Comparison of ENCODE assay signal across 12 mouse cellular contexts in genomic region chr14:76570292-76570691, GRCm38 (mm10). TPM values are rescaled to one million over a fixed set of nuclear protein-coding genes. Genes with fewer than 3 reads are reported as not detected.
DNase-seq lines count a peak whose midpoint lies in the region; ATAC-seq and TF ChIP-seq lines count a peak whose summit lies in the region.
"Had no signal": no experiment of that assay in that cellular context is flagged by ENCODE, and none has a peak within 500 bp of the region (broad histone marks: within the 10 kb centered on the region; RNA-seq: fewer than 3 reads in every experiment).

No protein-coding gene starts in this region.

- no peak for DNase-seq in lung, postnatal 0 days (ENCODE audit: low spot score)
- no peak for DNase-seq in lung, postnatal 10 days
- peak; percentile 54 for DNase-seq in NIH3T3 (ENCODE audit: low read depth)
- peak; percentile 16 for DNase-seq in yolk sac, embryonic 10.5 days (ENCODE audit: low spot score)
- no peak for DNase-seq in hindbrain, embryonic 10.5 days (ENCODE audit: low spot score)
- DNase-seq: cerebellum, adult 9-11 months; liver, embryonic 13.5 days; retina, postnatal 1 day had no signal

- no peak for TF ChIP-seq CTCF in lung, postnatal 0 days (IDR thresholded peaks at IDR 0.05)
- no peak for TF ChIP-seq CTCF in embryonic fibroblast, embryonic 13.5 days (IDR thresholded peaks at IDR 0.05; ENCODE audit: borderline replicate concordance, insufficient read depth, low read length)

- H3K4me1 ChIP-seq in lung, postnatal 0 days (ENCODE audit: insufficient read depth, low read depth, low read length), result peaks cover 5% of the 10 kb centered on the region; the same call in 1 of the 2 replicates
- peaks cover 10% of the 10 kb centered on the region for H3K4me1 ChIP-seq in embryonic fibroblast, embryonic 13.5 days (ENCODE audit: control insufficient read depth, insufficient read depth, low read length)
- H3K4me1 ChIP-seq in hindbrain, embryonic 10.5 days (replicated peaks), result peaks cover 19% of the 10 kb centered on the region
- peaks cover 5% of the 10 kb centered on the region; the same call in 1 of the 2 replicates for H3K4me1 ChIP-seq in heart, embryonic 11.5 days (ENCODE audit: control insufficient read depth, insufficient read depth, low read length)
- H3K4me1 ChIP-seq: neural tube, embryonic 13.5 days had no signal

- no peaks in the 10 kb centered on the region for H3K27me3 ChIP-seq in lung, postnatal 0 days (replicated peaks; ENCODE audit: insufficient read depth, low read length)
- no peaks in the 10 kb centered on the region for H3K27me3 ChIP-seq in hindbrain, embryonic 10.5 days (ENCODE audit: insufficient read depth, poor library complexity, severe bottlenecking)
- H3K27me3 ChIP-seq in heart, embryonic 11.5 days (ENCODE audit: control insufficient read depth, insufficient read depth, low read length), result no peaks in the 10 kb centered on the region
- H3K27me3 ChIP-seq: liver, embryonic 13.5 days; neural tube, embryonic 13.5 days had no signal

- WGBS in lung, postnatal 0 days, result 72% methylated on average over 7 of the region's 7 CpGs
- WGBS in hindbrain, embryonic 10.5 days, result 87% methylated on average over 7 of the region's 7 CpGs
- WGBS in heart, embryonic 11.5 days (ENCODE audit: insufficient replicate concordance), result 85% methylated on average over 7 of the region's 7 CpGs

- no peak overlapping the region for H3K4me3 ChIP-seq in lung, postnatal 0 days (ENCODE audit: low read depth, low read length)
- H3K4me3 ChIP-seq in embryonic fibroblast, embryonic 13.5 days (ENCODE audit: insufficient read depth, low read length), result no peak overlapping the region
- H3K4me3 ChIP-seq in hindbrain, embryonic 10.5 days, result no peak overlapping the region
- H3K4me3 ChIP-seq in heart, embryonic 11.5 days (ENCODE audit: low read depth, low read length), result no peak overlapping the region
- H3K4me3 ChIP-seq: neural tube, embryonic 13.5 days had no signal

- ATAC-seq in lung, postnatal 0 days, result no peak
- ATAC-seq in heart, embryonic 11.5 days (replicated peaks; ENCODE audit: insufficient number of reproducible peaks, low FRiP score, low TSS enrichment), result no peak
- ATAC-seq: hindbrain, postnatal 0 days had no signal

- H3K4me2 ChIP-seq in lung, postnatal 0 days (replicated peaks; ENCODE audit: low read depth, low read length), result no peak overlapping the region
- H3K4me2 ChIP-seq in heart, embryonic 11.5 days, result no peak overlapping the region
- H3K4me2 ChIP-seq: neural tube, embryonic 13.5 days had no signal

- no peak for TF ChIP-seq EP300 in lung, postnatal 0 days (IDR thresholded peaks at IDR 0.05)

- H3K27ac ChIP-seq in lung, postnatal 0 days (ENCODE audit: low read length), result 0 out of 2 replicates have a peak overlapping the region, but pooled peaks have one; percentile 33
- H3K27ac ChIP-seq in embryonic fibroblast, embryonic 13.5 days (ENCODE audit: insufficient read depth, low read length), result peak overlapping the region; percentile 44; the same call in 1 of the 2 replicates
- H3K27ac ChIP-seq in hindbrain, embryonic 10.5 days, result no peak overlapping the region
- no peak overlapping the region for H3K27ac ChIP-seq in heart, embryonic 11.5 days (ENCODE audit: low read depth, low read length)
- H3K27ac ChIP-seq: hindbrain, postnatal 0 days; neural tube, embryonic 13.5 days had no signal

- no peaks in the 10 kb centered on the region for H3K9me3 ChIP-seq in lung, postnatal 0 days (ENCODE audit: low read length)
- no peaks in the 10 kb centered on the region for H3K9me3 ChIP-seq in hindbrain, embryonic 10.5 days
- H3K9me3 ChIP-seq in heart, embryonic 11.5 days (replicated peaks; ENCODE audit: control insufficient read depth, low read length), result no peaks in the 10 kb centered on the region
- H3K9me3 ChIP-seq: liver, embryonic 13.5 days; neural tube, embryonic 13.5 days had no signal

- no peak for TF ChIP-seq POLR2A in embryonic fibroblast, embryonic 13.5 days (IDR thresholded peaks at IDR 0.05; ENCODE audit: low read depth, low read length)

- no peak overlapping the region for H3K9ac ChIP-seq in lung, postnatal 0 days (replicated peaks; ENCODE audit: low read depth)
- no peak overlapping the region for H3K9ac ChIP-seq in heart, embryonic 11.5 days (ENCODE audit: low read depth, low read length)
- H3K9ac ChIP-seq: neural tube, embryonic 13.5 days had no signal

- H3K36me3 ChIP-seq in lung, postnatal 0 days (ENCODE audit: insufficient read depth, low read length), result no peaks in the 10 kb centered on the region
- no peaks in the 10 kb centered on the region for H3K36me3 ChIP-seq in hindbrain, embryonic 10.5 days
- H3K36me3 ChIP-seq in heart, embryonic 11.5 days (ENCODE audit: control insufficient read depth, insufficient read depth, low read length), result no peaks in the 10 kb centered on the region
- H3K36me3 ChIP-seq: liver, embryonic 13.5 days; neural tube, embryonic 13.5 days had no signal

RNA-seq across cellular contexts. Expression of gene Serp2, which starts 13.6 kb away (rescaled TPM):
- 4.1 and 5.1 TPM in 2 replicates for polyA plus RNA-seq in lung, postnatal 0 days (2015; fragmentation: Nextera tagmentation; extraction: Ambion mirVana)
- 2.7 and 3.5 TPM in 2 replicates for polyA plus RNA-seq in embryonic fibroblast, embryonic 13.5 days (2011; ENCODE audit: insufficient read length, low read depth, missing spikeins)
- 26.3 and 43.3 TPM in 2 replicates for polyA plus RNA-seq in hindbrain, embryonic 10.5 days (2016; fragmentation: Nextera tagmentation; extraction: Ambion mirVana)
- polyA plus RNA-seq in heart, embryonic 11.5 days (2014; fragmentation: Nextera tagmentation; extraction: Ambion mirVana), result 24.4 TPM in 2 replicates

Comparison
In these comparisons a context has a peak if more than half of its experiments do, and no peak if none do; other contexts are left out.
1. DNase-seq: peak in NIH3T3 (single experiment) and yolk sac, embryonic 10.5 days (single experiment); none in lung, postnatal 0 days (single experiment), lung, postnatal 10 days (single experiment) and hindbrain, embryonic 10.5 days (single experiment).
2. H3K27ac ChIP-seq: peak in lung, postnatal 0 days (single experiment) and embryonic fibroblast, embryonic 13.5 days (single experiment); none in hindbrain, embryonic 10.5 days (single experiment) and heart, embryonic 11.5 days (single experiment).